Mouse (Mus musculus) olfactory bulb, adult 2 months (tissue): ENCODE measurements around the gene Gm49369.

Source experiments
- CTCF ChIP-seq: fragments of 200-500 bp; IDR thresholded peaks from 2 replicates; pipeline ENCODE4 v1.5.1; 2012; ENCODE audit warnings: low read depth, mild to moderate bottlenecking, low read length, moderate library complexity; ENCODE audit not compliant: insufficient read depth
- POLR2A ChIP-seq: fragments of 200-500 bp; IDR thresholded peaks from 2 replicates; pipeline ENCODE4 v1.6.1; 2012; ENCODE audit warnings: mild to moderate bottlenecking, low read depth, low read length, moderate library complexity; ENCODE audit not compliant: insufficient read depth

DNA sequence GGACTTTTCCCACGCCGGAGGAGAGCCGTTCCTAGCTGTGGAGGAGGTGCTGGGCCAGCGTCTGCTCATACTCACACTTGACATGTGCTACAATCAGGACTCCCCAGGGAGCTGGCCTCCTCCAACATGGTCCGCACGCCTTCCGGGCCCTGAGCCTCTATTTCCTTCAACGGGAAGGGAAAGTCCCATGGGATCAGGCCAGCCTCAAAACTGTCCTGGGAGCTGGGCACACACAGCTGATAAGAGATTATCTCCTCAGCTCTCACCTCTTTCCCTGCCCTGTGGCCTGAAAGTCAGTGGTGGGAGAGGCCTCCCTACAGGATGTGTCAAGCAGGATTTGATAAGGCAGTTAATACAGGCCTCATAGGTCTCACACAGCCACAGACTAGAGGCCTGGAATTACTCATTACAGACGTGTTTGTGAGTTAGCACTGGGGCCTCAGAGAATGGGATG, 52.2 kb downstream of the Gm49369 start:
- TF ChIP-seq POLR2A (no peak), CTCF (no peak)
